Mouse (Mus musculus) right cerebral cortex, postnatal 10 days (tissue): ENCODE results near the gene AW549877.

Experiments used
- DNase-seq, 2 experiments: peaks; one replicate each; pipeline ENCODE4 v3.0.0; 2021; ENCODE audit warnings: low spot score in 2 of 2

Gene AW549877

GRCm38 (mm10) chr15:3984876-3985275 is 10.7 kb downstream of the AW549877 start:
- DNase-seq, result no peak

GRCm38 (mm10) chr15:3982732-3983131 is 12.8 kb downstream of the AW549877 start:
- DNase-seq, result no peak

GRCm38 (mm10) chr15:3979871-3980270 is 15.7 kb downstream of the AW549877 start:
- no peak for DNase-seq

DNA sequence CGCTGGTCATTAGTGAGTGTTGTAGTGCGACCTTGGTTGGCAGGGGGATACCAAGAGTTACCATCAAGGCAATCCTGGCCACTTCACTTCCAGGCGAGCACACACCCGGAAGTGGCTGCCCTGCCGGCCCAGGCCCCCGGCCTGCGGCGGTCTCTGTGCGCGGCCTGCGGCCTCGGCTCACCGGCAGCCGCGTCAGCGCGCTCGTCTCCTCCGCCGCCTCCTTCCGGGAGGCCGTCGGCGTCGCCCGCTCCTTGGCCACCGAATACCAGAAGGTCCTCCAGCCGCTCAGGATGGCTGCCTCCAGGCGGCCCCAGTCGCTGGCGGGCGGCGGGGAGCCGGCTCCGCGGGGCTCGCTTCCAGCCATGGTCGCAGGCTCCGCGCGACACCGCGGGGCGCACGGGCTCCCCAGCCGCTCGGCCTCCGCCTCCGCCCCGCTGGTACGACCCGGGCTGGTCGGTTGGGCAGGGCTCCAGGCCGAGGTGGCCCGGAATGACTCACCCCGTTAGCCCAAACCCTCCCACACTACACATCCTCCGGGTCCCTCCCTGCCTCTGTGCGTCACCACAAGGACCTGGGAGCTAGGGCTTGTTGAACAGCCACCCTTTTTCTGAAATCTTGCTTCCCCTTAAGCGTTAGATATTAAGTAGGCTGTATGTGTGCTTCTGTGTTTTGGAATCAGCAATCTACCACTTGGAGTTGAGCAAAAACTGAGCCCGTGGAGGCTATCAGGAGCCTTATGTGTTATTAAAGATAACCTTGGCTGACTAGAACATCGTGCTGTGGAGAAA is 16.3 kb downstream of the AW549877 start, which contains the start of gene Fbxo4:
Fbxo4 (minus strand) TSS at position 513 of the 788 bp plus-strand sequence.
- peak; percentile 79 to 80 for DNase-seq

GRCm38 (mm10) chr15:3978279-3978678 is 17.3 kb downstream of the AW549877 start:
- DNase-seq, result no peak

GRCm38 (mm10) chr15:3973300-3973699 is 22.2 kb downstream of the AW549877 start:
- DNase-seq, result no peak

DNA sequence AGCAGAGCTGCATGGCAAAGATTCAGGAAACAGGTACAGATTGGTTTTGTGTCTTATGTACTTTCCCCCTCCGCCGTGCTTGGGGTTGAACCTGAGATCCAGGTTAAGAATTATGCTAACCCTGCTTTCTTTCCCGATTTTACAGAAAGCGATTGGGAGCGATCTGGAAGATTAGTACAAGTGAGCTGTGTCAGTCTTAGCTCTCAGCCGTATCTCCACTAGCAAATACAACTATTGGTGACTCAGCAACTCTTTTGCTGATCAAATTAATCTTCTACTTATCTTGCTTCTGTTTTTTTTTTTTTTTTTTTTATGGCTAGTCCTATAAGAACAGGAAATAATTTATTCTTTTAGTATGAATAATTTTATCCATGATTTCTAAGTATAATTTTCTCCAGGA is 25.4 kb downstream of the AW549877 start:
- no peak for DNase-seq

DNA sequence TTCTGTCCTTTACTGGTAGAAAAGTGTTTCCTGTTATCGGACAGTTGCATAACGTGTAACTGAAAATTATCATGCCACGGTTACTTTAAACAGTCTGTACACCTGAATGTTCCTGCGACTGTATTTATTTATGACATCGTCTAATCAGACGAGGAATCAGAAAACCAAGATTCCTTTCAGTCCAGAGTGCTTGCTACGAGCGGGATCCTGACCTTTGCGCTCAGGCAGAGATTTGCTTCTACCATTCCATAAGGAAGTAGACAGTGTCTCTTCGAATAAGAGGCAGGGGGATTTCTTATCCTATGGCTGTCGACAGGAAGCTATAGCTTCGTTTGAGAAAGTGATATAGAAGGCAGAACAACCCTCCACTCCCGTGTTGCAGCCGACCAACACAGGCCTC is 25.8 kb downstream of the AW549877 start:
- DNase-seq, result no peak

DNA sequence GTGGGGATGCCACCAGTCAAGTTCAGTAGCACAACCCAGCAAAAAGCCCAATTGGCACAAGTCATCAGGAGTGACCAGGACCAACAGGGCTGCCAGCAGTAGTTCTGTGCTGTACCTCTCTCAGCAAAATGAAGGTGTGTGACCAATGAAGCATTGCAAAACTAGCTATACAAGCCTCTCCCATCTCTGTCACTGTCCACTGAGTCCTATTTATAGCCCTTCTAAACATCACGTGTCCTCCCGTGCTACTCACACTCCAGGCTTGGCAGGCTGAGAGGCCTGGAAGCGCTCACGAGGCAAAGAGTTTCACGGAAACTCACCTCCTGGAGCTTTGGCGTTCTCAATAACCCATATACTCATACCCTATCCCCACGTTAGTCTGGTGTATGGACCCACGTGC is 33.3 kb downstream of the AW549877 start:
- no peak for DNase-seq

- DNase-seq, result no peak
These were observed 35.5 kb downstream of the AW549877 start for GRCm38 (mm10) chr15:3960094-3960493.

DNA sequence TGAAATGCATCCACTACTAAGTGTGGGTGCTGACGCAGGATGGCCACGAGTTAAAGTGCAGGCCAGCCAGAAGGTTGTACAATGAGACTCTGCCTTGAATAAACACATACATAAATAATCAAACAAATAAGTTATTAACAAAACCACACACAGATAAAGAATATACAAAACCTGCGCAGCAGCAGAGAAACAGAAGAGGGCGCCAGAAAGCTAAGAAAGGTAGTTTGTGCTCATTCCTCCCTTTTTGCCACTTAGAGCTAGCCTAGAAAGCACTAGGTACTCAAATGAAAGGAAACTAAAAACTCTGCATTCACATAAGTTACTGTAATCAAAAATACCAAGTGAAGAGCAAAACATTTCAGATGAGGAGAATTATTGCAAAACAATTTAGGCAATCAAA is 37.6 kb downstream of the AW549877 start:
- peak in 1 of 2 experiments; percentile 58 for DNase-seq

DNA sequence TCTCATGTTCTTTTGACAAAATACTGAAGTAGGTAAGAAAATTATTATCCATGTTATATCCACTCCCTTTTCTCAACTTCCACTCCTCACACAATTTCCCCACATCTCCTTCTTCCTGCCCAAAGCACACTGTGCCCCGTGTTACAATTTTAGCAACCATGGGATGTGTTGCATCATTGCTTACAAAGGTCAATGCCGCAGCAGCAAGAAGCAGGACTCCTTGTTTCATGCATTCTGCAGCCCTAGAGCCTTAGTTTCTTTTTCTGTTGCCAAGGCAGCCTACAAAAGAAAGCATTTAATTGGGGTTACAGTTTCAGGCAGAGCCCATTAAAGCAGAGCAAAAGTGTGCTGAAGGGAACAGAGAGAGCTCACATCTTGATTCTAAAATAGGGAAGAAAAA is 40.6 kb downstream of the AW549877 start:
- no peak for DNase-seq

DNA sequence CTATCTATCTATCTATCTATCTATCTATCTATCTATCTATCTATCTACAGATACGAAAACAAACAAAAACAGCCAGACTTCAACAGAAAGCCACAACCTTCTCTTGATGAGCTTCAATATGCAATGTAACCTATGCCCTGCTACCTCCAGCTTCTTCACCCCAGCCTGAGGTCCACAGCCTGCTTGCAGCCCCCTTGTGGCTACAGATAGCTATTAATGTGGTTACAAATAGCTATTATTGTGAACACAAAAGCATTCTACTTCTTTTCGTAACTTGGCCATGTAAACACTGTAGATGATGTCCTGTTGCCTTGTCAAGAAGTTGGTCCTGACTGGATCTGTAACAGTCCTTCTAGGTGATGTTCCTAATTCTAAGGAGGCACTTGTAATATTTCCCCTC is 57.4 kb downstream of the AW549877 start:
- DNase-seq, result no peak

- no peak for DNase-seq
These were observed 59.5 kb downstream of the AW549877 start for GRCm38 (mm10) chr15:3936056-3936455.

- DNase-seq, result no peak
These were observed 62.1 kb downstream of the AW549877 start for GRCm38 (mm10) chr15:3933466-3933865.
